Mouse (Mus musculus) gastrocnemius, adult 8-10 months (tissue): ENCODE measurements around the gene Josd1. TPM values are rescaled to one million over a fixed set of nuclear protein-coding genes. Genes with fewer than 3 reads are reported as not detected.

Experiments used
- DNase-seq, 2 experiments: peaks; one replicate each; pipeline ENCODE4 v3.0.0; 2022; ENCODE audit warnings: low spot score in 2 of 2
- total RNA-seq, 4 experiments: library from RNA; stranded (reverse); gene quantifications; 2 replicates each; pipeline ENCODE4 v1.2.4; 2022

Josd1 gene
- total RNA-seq, 4 experiments from 2014 or later, result 10.2 to 18.0 (median 13.5) TPM

GRCm38 (mm10) chr15:79661852-79662251 lies 25.9 kb downstream of the Josd1 start:
- DNase-seq, result no peak

DNA sequence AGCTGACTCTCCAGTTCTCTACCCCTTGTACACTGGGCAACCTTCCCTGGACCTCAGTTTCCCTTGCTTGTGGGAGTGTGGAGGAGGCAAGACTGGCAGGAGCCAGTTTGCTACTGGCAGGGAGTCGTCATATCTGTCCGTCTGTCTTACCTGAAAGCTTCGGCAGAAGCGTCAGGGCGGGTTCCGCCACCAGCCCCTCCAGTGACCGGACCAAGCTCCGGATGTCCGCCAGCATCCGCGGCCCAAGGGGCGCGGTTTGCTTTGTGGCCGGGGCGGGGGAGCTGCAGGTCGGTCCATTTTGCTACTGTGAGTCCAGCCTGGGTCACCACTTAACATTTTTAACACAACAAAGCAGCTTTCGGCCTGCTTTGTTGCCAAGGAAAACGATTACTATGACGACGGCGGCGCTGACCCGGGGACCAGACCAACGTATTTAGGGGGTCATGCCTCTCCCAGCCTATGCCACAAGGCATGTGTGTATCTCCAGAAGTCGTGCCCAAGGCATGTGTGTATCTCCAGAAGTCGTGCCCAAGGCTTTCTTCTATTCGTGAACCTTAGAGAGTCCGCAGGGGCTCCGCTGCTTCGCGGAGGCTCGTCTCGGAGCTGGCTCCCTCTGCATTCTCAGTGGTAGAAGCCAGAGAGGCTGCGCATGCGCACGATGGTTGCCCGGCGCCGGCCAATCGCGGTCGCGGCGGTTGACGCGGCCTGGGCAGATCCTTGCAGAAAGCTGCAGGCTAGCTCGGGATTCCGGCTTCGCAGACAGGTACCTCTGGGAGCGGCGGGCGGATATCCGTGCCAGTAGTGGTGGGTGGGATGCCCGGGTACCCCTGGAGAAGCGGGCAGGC lies 29.0 kb downstream of the Josd1 start, which contains the start of the genes Fam227a and Cby1:
Gene Fam227a, minus strand, starts transcription at position 426 of the 845 bp plus-strand sequence.
Gene Cby1, plus strand, starts transcription at position 669 of the 845 bp plus-strand sequence.
- DNase-seq, result peak; percentile 82 to 91

DNA sequence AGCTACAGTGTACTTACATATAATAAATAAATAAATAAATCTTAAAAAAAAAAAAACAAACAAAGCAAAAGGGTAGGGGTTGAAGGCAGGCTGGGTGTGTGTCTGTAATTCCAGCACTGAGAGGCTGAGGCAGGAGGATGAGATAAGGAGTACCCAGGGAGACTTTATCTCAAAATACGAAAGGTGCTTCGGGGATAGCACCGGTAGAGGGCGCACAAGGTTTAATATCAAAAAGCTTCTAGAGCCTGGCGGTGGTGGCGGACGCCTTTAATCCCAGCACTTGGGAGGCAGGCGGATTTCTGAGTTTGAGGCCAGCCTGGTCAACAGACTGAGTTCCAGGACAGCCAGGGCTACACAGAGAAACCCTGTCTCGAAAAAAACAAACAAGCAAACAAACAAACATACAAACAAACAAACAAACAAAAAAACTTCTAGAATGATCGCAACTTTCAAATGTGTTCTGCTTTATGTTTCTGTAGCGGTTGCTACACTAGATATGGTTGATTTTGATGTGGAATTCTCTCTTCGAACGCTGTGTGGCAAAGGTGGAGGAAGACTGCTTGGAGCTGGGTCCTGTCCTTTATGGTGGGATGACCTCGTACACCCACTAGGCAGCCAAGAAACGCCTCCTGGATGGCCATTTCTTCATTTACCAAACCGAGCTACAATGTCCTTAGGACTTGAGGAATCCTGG lies 29.7 kb downstream of the Josd1 start:
- peak; percentile 67 to 71 for DNase-seq

- no peak for DNase-seq
These were observed 31.3 kb downstream of the Josd1 start for GRCm38 (mm10) chr15:79656451-79656850.

DNA sequence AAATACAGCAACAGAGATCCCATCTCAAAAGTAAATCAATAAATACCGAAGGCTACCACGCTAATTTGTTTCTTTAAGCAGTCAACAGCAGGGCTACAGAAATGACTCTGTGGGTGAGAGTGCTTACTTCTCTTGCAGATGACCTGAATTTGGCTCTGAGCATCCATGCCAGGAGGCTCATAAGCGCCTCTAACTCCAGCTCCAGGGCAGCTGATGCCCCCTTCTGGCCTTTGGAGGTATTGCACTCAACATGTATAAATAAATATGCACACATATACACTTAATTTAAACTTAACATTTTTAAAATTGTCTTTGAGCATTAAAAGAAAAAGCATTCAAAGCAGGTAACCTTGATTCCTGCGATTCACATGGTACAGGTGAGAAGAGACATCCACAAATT lies 36.2 kb downstream of the Josd1 start:
- DNase-seq, result no peak

DNA sequence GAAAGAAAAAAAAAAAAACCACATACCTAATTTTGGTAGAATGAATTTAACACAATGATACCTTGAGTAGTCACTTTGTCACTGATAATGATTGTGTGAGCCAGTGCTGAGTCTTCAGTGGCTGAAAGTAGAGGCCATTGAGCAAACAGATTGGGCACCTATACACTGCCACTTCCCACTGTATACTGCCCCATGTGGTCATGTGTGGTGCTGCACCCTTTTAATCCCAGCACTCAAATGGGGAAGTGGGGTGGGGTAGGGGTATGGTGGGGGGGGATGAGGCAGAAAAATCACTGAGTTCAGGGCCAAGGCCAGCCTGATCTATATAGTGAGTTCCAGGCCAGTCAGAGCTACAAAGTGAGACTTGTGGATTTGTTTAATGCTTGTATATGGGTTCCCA lies 37.1 kb downstream of the Josd1 start:
- DNase-seq, result no peak

DNA sequence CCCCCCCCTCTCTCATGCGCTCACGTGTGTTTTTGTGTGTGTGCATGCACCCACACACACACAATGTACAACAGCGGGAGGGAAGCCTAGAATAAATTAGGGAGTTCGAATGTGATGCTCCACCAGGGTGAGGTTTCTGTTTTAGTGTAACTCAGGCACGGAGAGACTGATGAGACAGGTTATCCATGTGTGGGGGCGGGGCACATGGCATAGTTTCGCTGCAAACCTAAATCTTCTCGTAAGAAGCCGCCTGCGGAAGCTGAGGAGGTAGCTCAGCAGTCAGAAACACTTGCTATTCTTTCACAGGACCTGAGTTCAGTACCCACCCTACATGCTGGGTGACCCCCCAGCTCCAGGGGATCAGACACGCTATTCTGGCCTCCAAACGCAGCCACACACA lies 39.6 kb downstream of the Josd1 start:
- DNase-seq, result no peak

GRCm38 (mm10) chr15:79645483-79645882 lies 42.2 kb downstream of the Josd1 start:
- no peak for DNase-seq

DNA sequence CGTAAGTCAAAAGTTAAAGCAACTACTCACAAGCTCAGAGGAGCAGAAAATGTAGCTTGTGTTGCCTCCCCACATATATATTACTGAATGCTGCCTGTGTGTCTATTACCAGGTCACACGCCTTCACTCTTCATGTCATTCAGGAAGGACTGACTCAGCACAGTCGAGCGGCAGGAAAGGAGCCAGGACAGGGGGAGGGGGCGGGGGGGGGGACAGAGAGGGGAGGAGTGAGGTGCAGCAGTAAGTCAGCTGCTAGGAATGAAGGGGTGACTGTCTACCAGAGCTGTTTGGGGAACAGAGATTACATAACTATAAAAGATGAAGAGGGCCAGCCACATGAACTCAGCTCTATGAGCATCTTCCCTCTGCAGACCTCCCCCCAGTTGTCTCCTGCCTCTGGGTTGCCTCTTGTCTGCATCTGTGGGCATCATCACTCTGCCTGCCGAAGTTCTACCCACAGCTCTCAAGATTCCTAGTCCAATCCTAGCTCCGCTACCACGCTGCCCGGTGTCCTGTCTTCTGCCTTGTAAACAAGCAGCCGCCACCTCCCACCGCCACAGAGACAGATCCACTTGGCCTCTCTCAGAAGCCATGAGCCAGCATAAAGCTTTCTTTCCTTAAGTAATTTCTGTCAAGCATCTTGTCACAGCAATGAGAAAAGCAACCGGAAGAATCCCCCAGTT lies 46.4 kb downstream of the Josd1 start:
- no peak for DNase-seq

DNA sequence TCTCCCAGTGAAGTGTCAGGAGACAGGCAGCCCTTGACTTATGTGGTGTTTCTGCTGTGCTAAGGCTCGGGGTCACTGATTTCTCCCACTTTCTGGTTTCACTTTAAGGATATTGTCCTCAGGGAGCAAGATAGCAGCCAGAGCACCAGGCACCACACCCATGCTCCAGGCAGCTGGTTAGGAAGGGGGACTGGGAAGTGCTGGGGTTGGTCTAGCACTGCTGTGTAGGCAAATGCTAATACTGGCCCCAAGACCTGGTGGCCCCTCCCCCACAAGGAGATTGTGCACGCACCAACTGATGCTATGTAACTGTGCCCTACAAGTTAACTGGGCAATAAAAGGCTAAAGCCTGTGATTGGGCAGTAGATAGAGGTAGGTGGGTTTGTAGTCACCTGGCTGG lies 57.2 kb downstream of the Josd1 start:
- no peak for DNase-seq

Other genes with a start within 250 kb of the Josd1 start
- gene Csnk1e, start 232.4 kb downstream of the Josd1 start, total RNA-seq, result 10 to 100 TPM; 54.1 to 61.3 (median 59.2) TPM
- gene Kcnj4, start 182.7 kb downstream of the Josd1 start, total RNA-seq, result under 1 TPM in 1 of 4 experiments, not detected in 3; 0.19 TPM
- gene Kdelr3, start 171.5 kb downstream of the Josd1 start, total RNA-seq, result 1 to 10 TPM in 2 of 4 experiments, under 1 TPM in 2; 0.80 to 1.2 (median 1.0) TPM
- gene Ddx17, start 141.2 kb downstream of the Josd1 start, total RNA-seq, result 10 to 100 TPM; 40.2 to 59.7 (median 49.7) TPM
- not detected for gene Dmc1, start 82.8 kb downstream of the Josd1 start, total RNA-seq
- 1 to 10 TPM in 1 of 4 experiments, under 1 TPM in 3; 0.27 to 1.1 (median 0.84) TPM for gene Fam227a, start 29.0 kb downstream of the Josd1 start, total RNA-seq
- gene Cby1, start 28.7 kb downstream of the Josd1 start, total RNA-seq, result 10 to 100 TPM; 14.1 to 15.8 (median 14.4) TPM
- gene Tomm22, start 17.1 kb downstream of the Josd1 start, total RNA-seq, result 10 to 100 TPM; 56.0 to 62.6 (median 58.7) TPM
- 10 to 100 TPM; 21.8 to 29.7 (median 24.0) TPM for gene Gtpbp1, start 2.9 kb upstream of the Josd1 start, total RNA-seq
- 10 to 100 TPM; 76.6 to 84.7 (median 80.3) TPM for gene Sun2, start 54.6 kb upstream of the Josd1 start, total RNA-seq
- gene Dnal4, start 89.9 kb upstream of the Josd1 start, total RNA-seq, result 1 to 10 TPM; 4.8 to 6.5 (median 5.2) TPM
- gene Nptxr, start 116.8 kb upstream of the Josd1 start, total RNA-seq, result under 1 TPM; 0.39 to 0.99 (median 0.64) TPM
- under 1 TPM in 2 of 4 experiments, not detected in 2; 0.32 to 0.47 TPM for gene Npcd, start 146.3 kb upstream of the Josd1 start, total RNA-seq
- gene Cbx6, start 146.8 kb upstream of the Josd1 start, total RNA-seq, result 1 to 10 TPM; 6.1 to 8.5 (median 7.9) TPM
- 1 to 10 TPM; 1.4 to 2.4 (median 2.0) TPM for gene Apobec3, start 203.7 kb upstream of the Josd1 start, total RNA-seq